Mouse (Mus musculus) thymus, postnatal 36 days (tissue): ENCODE data around the gene Olfr480.

ENCODE experiments used
- DNase-seq, 2 experiments: peaks; one replicate each; pipeline ENCODE4 v3.0.0; 2022; ENCODE audit warnings: mixed read lengths in 2 of 2

The Olfr480 gene

GRCm38 (mm10) chr7:108067246-108067645 is at the start of gene Olfr480:
Gene Olfr480, minus strand, starts transcription at chr7:108067346.
- no peak for DNase-seq

GRCm38 (mm10) chr7:108100549-108100948 is 33.4 kb upstream of the Olfr480 start, which contains the start of gene Olfr483:
Gene Olfr483, plus strand, starts transcription at chr7:108100849.
- no peak for DNase-seq

GRCm38 (mm10) chr7:108097486-108097885 is 30.3 kb upstream of the Olfr480 start, which contains the start of gene Olfr482:
Gene Olfr482, minus strand, starts transcription at chr7:108097586.
- no peak for DNase-seq

- no peak for DNase-seq
Measured at GRCm38 (mm10) chr7:108079555-108079954, 12.4 kb upstream of the Olfr480 start, which contains the start of gene Olfr481. Gene Olfr481, plus strand, starts transcription at chr7:108079855.

- no peak for DNase-seq
Measured at GRCm38 (mm10) chr7:108050393-108050792, 16.8 kb downstream of the Olfr480 start, which contains the start of gene Olfr479. Gene Olfr479, plus strand, starts transcription at chr7:108050693.

GRCm38 (mm10) chr7:108033889-108034288 is 33.3 kb downstream of the Olfr480 start, which contains the start of gene Olfr478:
Gene Olfr478, minus strand, starts transcription at chr7:108033989.
- DNase-seq = no peak
